ENCODE assay signal across 27 mouse cellular contexts in the genomic region with DNA sequence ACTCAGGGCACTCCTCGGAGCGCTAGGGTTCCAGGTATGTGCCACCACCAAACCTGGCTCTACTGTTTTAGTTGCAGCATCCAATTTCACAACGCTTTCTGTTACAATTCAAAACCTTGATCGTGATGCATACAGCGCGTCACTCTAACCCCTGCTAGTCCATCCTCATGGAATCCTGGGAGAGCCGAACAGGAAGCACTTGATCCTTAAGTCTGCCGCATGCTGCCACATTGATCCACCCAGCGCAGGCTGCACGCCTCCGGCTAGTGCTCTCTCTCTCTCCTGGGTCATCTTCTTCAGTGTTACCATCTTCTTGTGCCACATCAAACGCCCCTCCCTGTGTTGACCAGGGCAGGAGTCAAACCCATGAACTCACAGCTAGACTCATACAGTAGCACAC. TPM values are rescaled to one million over a fixed set of nuclear protein-coding genes. Genes with fewer than 3 reads are reported as not detected.
"Had no signal": no experiment of that assay in that cellular context is flagged by ENCODE, and none has a peak within 500 bp of the region (broad histone marks: within the 10 kb centered on the region; RNA-seq: fewer than 3 reads in every experiment).

No protein-coding gene starts in this region.

- H3K27ac ChIP-seq: gastrocnemius, adult 2 months; heart, adult 2 months; heart, embryonic 13.5 days; heart, embryonic 15.5 days; hindbrain, embryonic 10.5 days; hindbrain, embryonic 12.5 days; hindbrain, embryonic 14.5 days; intestine, embryonic 15.5 days; layer of hippocampus, adult 2 months; left cerebral cortex, adult 2 months; limb, embryonic 10.5 days; limb, embryonic 12.5 days had no signal

- H3K27me3 ChIP-seq: heart, embryonic 13.5 days; heart, embryonic 15.5 days; hindbrain, embryonic 12.5 days; intestine, embryonic 15.5 days; limb, embryonic 12.5 days had no signal

- H3K9me3 ChIP-seq: heart, embryonic 15.5 days; hindbrain, embryonic 10.5 days; hindbrain, embryonic 12.5 days; intestine, embryonic 15.5 days; limb, embryonic 10.5 days had no signal

- ATAC-seq: hindbrain, embryonic 16.5 days; inflammation-experienced regulatory T-cells, adult 6 months; intestine, embryonic 15.5 days; intestine, postnatal 0 days had no signal

- DNase-seq: gastrocnemius, adult 2 months; gastrocnemius, postnatal 10 days; gastrocnemius, postnatal 25 days; heart, postnatal 4 days; kidney, adult 18-20 months; kidney, adult 8-10 months; kidney, postnatal 10 days; kidney, postnatal 25 days; kidney, postnatal 4 days; liver had no signal

- H3K9ac ChIP-seq: heart, embryonic 13.5 days; heart, embryonic 15.5 days; hindbrain, embryonic 12.5 days; hindbrain, embryonic 14.5 days; intestine, embryonic 15.5 days; limb, embryonic 12.5 days had no signal

- H3K4me1 ChIP-seq: heart, embryonic 13.5 days; hindbrain, embryonic 10.5 days; hindbrain, embryonic 12.5 days; intestine, embryonic 15.5 days had no signal

- H3K4me3 ChIP-seq: gastrocnemius, adult 2 months; heart, adult 2 months; heart, embryonic 13.5 days; heart, embryonic 15.5 days; hindbrain, embryonic 10.5 days; hindbrain, embryonic 12.5 days; intestine, embryonic 15.5 days; layer of hippocampus, adult 2 months; left cerebral cortex, adult 2 months; limb, embryonic 10.5 days; limb, embryonic 12.5 days had no signal

- H3K4me2 ChIP-seq: heart, embryonic 11.5 days; heart, embryonic 13.5 days; heart, embryonic 15.5 days; hindbrain, embryonic 12.5 days; hindbrain, embryonic 14.5 days; intestine, embryonic 15.5 days; limb, embryonic 12.5 days; liver, embryonic 11.5 days had no signal

- H3K36me3 ChIP-seq: heart, embryonic 15.5 days; intestine, embryonic 15.5 days had no signal

RNA-seq across cellular contexts. Expression of a gene that starts 25.5 kb away (rescaled TPM):
- total RNA-seq: granulocyte monocyte progenitor cell, adult 5-6 weeks had no signal
